In genomic region chr6:99401801-99402200, GRCm38 (mm10) we compare ENCODE assay signal across 14 mouse cellular contexts.
A peak's percentile ranks its signal among the peaks of the same experiment; 100 is the strongest.
DNase-seq lines count a peak whose midpoint lies in the region; ATAC-seq and TF ChIP-seq lines count a peak whose summit lies in the region.
"Had no signal": no experiment of that assay in that cellular context is flagged by ENCODE, and none has a peak within 500 bp of the region (broad histone marks: within the 10 kb centered on the region; RNA-seq: fewer than 3 reads in every experiment).

No protein-coding gene starts in this region.

- H3K27me3 ChIP-seq in stomach, postnatal 0 days (ENCODE audit: control insufficient read depth, insufficient read depth, low read length): no peaks in the 10 kb centered on the region
- H3K27me3 ChIP-seq: hindbrain, embryonic 13.5 days had no signal

- ATAC-seq in inflammation-experienced regulatory T-cells, adult 6 months: peak; percentile 49
- peak; percentile 38 for ATAC-seq in stomach, postnatal 0 days (ENCODE audit: low FRiP score, low TSS enrichment)
- ATAC-seq in monocyte, adult 5-6 weeks (replicated peaks; ENCODE audit: insufficient number of reproducible peaks, low FRiP score, low TSS enrichment, poor library complexity, severe bottlenecking): no peak
- no peak for ATAC-seq in erythroid progenitor cell, adult 5-6 weeks (replicated peaks; ENCODE audit: low FRiP score, poor library complexity, severe bottlenecking)
- ATAC-seq: midbrain, embryonic 16.5 days had no signal

- 0 out of 2 replicates have a peak, but pooled peaks cover 3% of the 10 kb centered on the region for H3K4me1 ChIP-seq in stomach, postnatal 0 days (replicated peaks; ENCODE audit: control insufficient read depth, insufficient read depth)

- no peak overlapping the region for H3K4me2 ChIP-seq in stomach, postnatal 0 days (replicated peaks; ENCODE audit: low read depth)
- H3K4me2 ChIP-seq: hindbrain, embryonic 13.5 days; liver, embryonic 11.5 days had no signal

- TF ChIP-seq EP300 in stomach, postnatal 0 days (optimal IDR thresholded peaks at IDR 0.05): no peak

- DNase-seq in spleen, postnatal 36 days (ENCODE audit: low spot score in 2 of 2): peak; percentile 36 to 55
- DNase-seq in spleen, postnatal 4 days (ENCODE audit: low spot score in 2 of 2): no peak
- DNase-seq in stomach, postnatal 0 days (ENCODE audit: low spot score): no peak
- DNase-seq in kidney, adult 9 months: no peak
- DNase-seq: adrenal gland, adult 8-10 months; cerebellum, postnatal 14 days; gastrocnemius, postnatal 36 days; lung, postnatal 4 days had no signal

- H3K36me3 ChIP-seq in stomach, postnatal 0 days (ENCODE audit: control insufficient read depth, insufficient read depth, low read length): no peaks in the 10 kb centered on the region
- H3K36me3 ChIP-seq: hindbrain, embryonic 13.5 days had no signal

- 57% methylated on average over 6 of the region's 6 CpGs for WGBS in stomach, postnatal 0 days

- H3K27ac ChIP-seq in stomach, postnatal 0 days (replicated peaks): peak overlapping the region; percentile 35; the same call in 1 of the 2 replicates
- H3K27ac ChIP-seq: hindbrain, embryonic 13.5 days had no signal

- no peak overlapping the region for H3K4me3 ChIP-seq in stomach, postnatal 0 days (ENCODE audit: low read depth, low read length)
- H3K4me3 ChIP-seq: hindbrain, embryonic 13.5 days had no signal

- no peak overlapping the region for H3K9ac ChIP-seq in stomach, postnatal 0 days (ENCODE audit: low read length)
- H3K9ac ChIP-seq: hindbrain, embryonic 13.5 days had no signal

- no peaks in the 10 kb centered on the region for H3K9me3 ChIP-seq in stomach, postnatal 0 days (ENCODE audit: control insufficient read depth, low read length)
- H3K9me3 ChIP-seq: hindbrain, embryonic 13.5 days had no signal

- TF ChIP-seq CTCF in stomach, postnatal 0 days (IDR thresholded peaks at IDR 0.05; ENCODE audit: low read depth): no peak

Comparison
In these comparisons a context has a peak if more than half of its experiments do, and no peak if none do; other contexts are left out.
1. DNase-seq: peak in spleen, postnatal 36 days (2 of 2); none in spleen, postnatal 4 days (0 of 2), stomach, postnatal 0 days (single experiment) and kidney, adult 9 months (single experiment).
2. ATAC-seq: peak in inflammation-experienced regulatory T-cells, adult 6 months (single experiment) and stomach, postnatal 0 days (single experiment); none in monocyte, adult 5-6 weeks (single experiment) and erythroid progenitor cell, adult 5-6 weeks (single experiment).